Mouse (Mus musculus) hindbrain, embryonic 16.5 days (tissue): ENCODE measurements at regions not wholly inside any gene's neighbourhood (a gene's known extent, or its start where the extent isn't known, plus 50 kb on each side); places are given as distances from the start of the nearest gene placed in this dataset.

Experiments used
- ATAC-seq: fragments of 200-750 bp; cut with Nextera tagmentation; 2 replicates; pipeline ENCODE4 v1.8.0; 2017; ENCODE audit warnings: moderate TSS enrichment, moderate library complexity
- H3K27ac ChIP-seq: fragments of 300-500 bp; sonication (generic); 2 replicates; pipeline ENCODE4 v1.5.1; 2014; ENCODE audit warnings: low read depth, mild to moderate bottlenecking, control low read depth, low read length, moderate library complexity
- H3K27me3 ChIP-seq: fragments of 300-500 bp; sonication (generic); replicated peaks from 2 replicates; pipeline ENCODE4 v1.6.1; 2014; ENCODE audit warnings: low read length; ENCODE audit not compliant: control insufficient read depth, insufficient read depth
- H3K36me3 ChIP-seq: fragments of 300-500 bp; sonication (generic); 2 replicates; pipeline ENCODE4 v1.6.1; 2014; ENCODE audit warnings: mild to moderate bottlenecking, low read length, moderate library complexity, mixed read lengths; ENCODE audit not compliant: control insufficient read depth, insufficient read depth
- H3K4me1 ChIP-seq: fragments of 300-500 bp; sonication (generic); 2 replicates; pipeline ENCODE4 v1.6.1; 2014; ENCODE audit warnings: low read depth, low read length; ENCODE audit not compliant: control insufficient read depth, insufficient read depth
- H3K4me2 ChIP-seq: fragments of 300-500 bp; sonication (generic); 2 replicates; pipeline ENCODE4 v1.6.1; 2014; ENCODE audit warnings: mild to moderate bottlenecking, low read length, control low read depth, moderate library complexity
- H3K4me3 ChIP-seq: fragments of 300-500 bp; sonication (generic); 2 replicates; pipeline ENCODE4 v1.5.1; 2014; ENCODE audit warnings: mild to moderate bottlenecking, low read length, control low read depth, moderate library complexity
- H3K9ac ChIP-seq: fragments of 300-500 bp; sonication (generic); 2 replicates; pipeline ENCODE4 v1.6.1; 2014; ENCODE audit warnings: low read depth, mild to moderate bottlenecking, control low read depth, low read length, moderate library complexity
- H3K9me3 ChIP-seq: fragments of 300-500 bp; sonication (generic); 2 replicates; pipeline ENCODE4 v1.6.1; 2014; ENCODE audit warnings: mild to moderate bottlenecking, low read length, moderate library complexity; ENCODE audit not compliant: control insufficient read depth
- WGBS: fragments of 180-500 bp; shearing (Covaris S2); extraction: QIAGEN DNeasy Blood & Tissue Kit; methylation state at CpG from one replicate; pipeline ENCODE4 v1.1.7; 2014; 5-methylcytosine and 5-hydroxymethylcytosine counted together

- Histone ChIP-seq H3K9me3 (no peaks in the 10 kb centered on the region), H3K9ac (no peak overlapping the region), H3K27ac (no peak overlapping the region), H3K4me1 (no peaks in the 10 kb centered on the region), H3K27me3 (no peaks in the 10 kb centered on the region), H3K4me2 (no peak overlapping the region), H3K36me3 (no peaks in the 10 kb centered on the region), H3K4me3 (no peak overlapping the region)
- ATAC-seq: no peak
- 76% methylated on average over 1 of the region's 1 CpGs for WGBS
Measured at GRCm38 (mm10) chr13:84878178-84878849, 310.9 kb upstream of the Ccnh start.

- Histone ChIP-seq H3K27me3 (no peaks in the 10 kb centered on the region), H3K4me2 (peak overlapping the region; percentile 38), H3K9ac (peak overlapping the region; percentile 47; the same call in 1 of the 2 replicates), H3K4me1 (no peaks in the 10 kb centered on the region), H3K9me3 (no peaks in the 10 kb centered on the region), H3K36me3 (no peaks in the 10 kb centered on the region), H3K27ac (peak overlapping the region; percentile 64), H3K4me3 (peak overlapping the region; percentile 34)
- peak; percentile 96 for ATAC-seq
- 44% methylated on average over 6 of the region's 6 CpGs for WGBS
Measured at GRCm38 (mm10) chr13:84905347-84905981, 283.7 kb upstream of the Ccnh start.

GRCm38 (mm10) chr13:84905994-84906393 lies 283.2 kb upstream of the Ccnh start:
- Histone ChIP-seq H3K27me3 (no peaks in the 10 kb centered on the region), H3K36me3 (no peaks in the 10 kb centered on the region), H3K9me3 (no peaks in the 10 kb centered on the region), H3K4me2 (peak overlapping the region; percentile 38), H3K4me3 (peak overlapping the region; percentile 34), H3K9ac (no peak overlapping the region), H3K27ac (peak overlapping the region; percentile 29; the same call in 1 of the 2 replicates), H3K4me1 (no peaks in the 10 kb centered on the region)
- 33% methylated on average over 3 of the region's 3 CpGs for WGBS
- peak; percentile 86 for ATAC-seq

- ATAC-seq: no peak
- H3K4me3 ChIP-seq: no peak overlapping the region
- H3K9me3 ChIP-seq: no peaks in the 10 kb centered on the region
- no peak overlapping the region for H3K4me2 ChIP-seq
- no peaks in the 10 kb centered on the region for H3K36me3 ChIP-seq
- H3K27me3 ChIP-seq: no peaks in the 10 kb centered on the region
- H3K27ac ChIP-seq: no peak overlapping the region
- WGBS: 66% methylated on average over 1 of the region's 1 CpGs
- no peaks in the 10 kb centered on the region for H3K4me1 ChIP-seq
- H3K9ac ChIP-seq: no peak overlapping the region
Measured at GRCm38 (mm10) chr13:84931271-84931670, 257.9 kb upstream of the Ccnh start.

GRCm38 (mm10) chr13:84935610-84936009 lies 253.6 kb upstream of the Ccnh start:
- H3K36me3 ChIP-seq: no peaks in the 10 kb centered on the region

GRCm38 (mm10) chr13:84939695-84940094 lies 249.5 kb upstream of the Ccnh start:
- no peaks in the 10 kb centered on the region for H3K9me3 ChIP-seq
- 87% methylated on average over 7 of the region's 7 CpGs for WGBS
- H3K4me3 ChIP-seq: no peak overlapping the region
- no peak overlapping the region for H3K4me2 ChIP-seq
- no peaks in the 10 kb centered on the region for H3K36me3 ChIP-seq
- no peak overlapping the region for H3K9ac ChIP-seq
- H3K27me3 ChIP-seq: no peaks in the 10 kb centered on the region
- ATAC-seq: no peak
- no peaks in the 10 kb centered on the region for H3K4me1 ChIP-seq
- H3K27ac ChIP-seq: no peak overlapping the region

More at GRCm38 (mm10) chr13:84935610-84936009, 253.6 kb upstream of the Ccnh start:
- no peak for ATAC-seq
- no peak overlapping the region for H3K4me2 ChIP-seq
- WGBS: 86% methylated on average over 1 of the region's 1 CpGs
- no peak overlapping the region for H3K9ac ChIP-seq
- H3K4me1 ChIP-seq: no peaks in the 10 kb centered on the region
- no peaks in the 10 kb centered on the region for H3K27me3 ChIP-seq
- no peaks in the 10 kb centered on the region for H3K9me3 ChIP-seq
- no peak overlapping the region for H3K4me3 ChIP-seq
- no peak overlapping the region for H3K27ac ChIP-seq

- no peaks in the 10 kb centered on the region for H3K9me3 ChIP-seq
- no peak overlapping the region for H3K4me3 ChIP-seq
- H3K4me1 ChIP-seq: no peaks in the 10 kb centered on the region
- WGBS: 95% methylated on average over 1 of the region's 1 CpGs
- no peak overlapping the region for H3K27ac ChIP-seq
- no peak for ATAC-seq
- H3K9ac ChIP-seq: no peak overlapping the region
- H3K4me2 ChIP-seq: no peak overlapping the region
- no peaks in the 10 kb centered on the region for H3K27me3 ChIP-seq
- H3K36me3 ChIP-seq: no peaks in the 10 kb centered on the region
Measured at GRCm38 (mm10) chr13:84940936-84941335, 248.3 kb upstream of the Ccnh start.

GRCm38 (mm10) chr13:84950873-84951272 lies 238.3 kb upstream of the Ccnh start:
- Histone ChIP-seq H3K4me2 (no peak overlapping the region), H3K4me1 (no peaks in the 10 kb centered on the region), H3K27ac (no peak overlapping the region), H3K9ac (no peak overlapping the region), H3K36me3 (no peaks in the 10 kb centered on the region), H3K9me3 (no peaks in the 10 kb centered on the region), H3K27me3 (no peaks in the 10 kb centered on the region), H3K4me3 (no peak overlapping the region)
- no peak for ATAC-seq
- WGBS: 58% methylated on average over 1 of the region's 1 CpGs

- no peak overlapping the region for H3K27ac ChIP-seq
- H3K36me3 ChIP-seq: no peaks in the 10 kb centered on the region
- 75% methylated on average over 2 of the region's 2 CpGs for WGBS
- ATAC-seq: no peak
- H3K9ac ChIP-seq: no peak overlapping the region
- no peaks in the 10 kb centered on the region for H3K27me3 ChIP-seq
- H3K9me3 ChIP-seq: no peaks in the 10 kb centered on the region
- no peaks in the 10 kb centered on the region for H3K4me1 ChIP-seq
- no peak overlapping the region for H3K4me3 ChIP-seq
- H3K4me2 ChIP-seq: no peak overlapping the region
Measured at GRCm38 (mm10) chr13:84953161-84953560, 236.0 kb upstream of the Ccnh start.
